Mouse (Mus musculus) embryonic facial prominence, embryonic 11.5 days (tissue): ENCODE measurements at regions not wholly inside any gene's neighbourhood (a gene's known extent, or its start where the extent isn't known, plus 50 kb on each side); places are given as distances from the start of the nearest gene placed in this dataset.
A peak's percentile ranks its signal among the peaks of the same experiment; 100 is the strongest.

Experiments used
- ATAC-seq: fragments of 200-750 bp; cut with Nextera tagmentation; replicated peaks from 2 replicates; pipeline ENCODE4 v1.8.0; 2017; ENCODE audit warnings: low read depth; ENCODE audit not compliant: insufficient number of reproducible peaks, low FRiP score, low TSS enrichment
- DNase-seq: peaks from one replicate; pipeline ENCODE4 v3.0.0-alpha.2; 2015; ENCODE audit warnings: low spot score
- H3K27ac ChIP-seq: fragments of 300-500 bp; sonication (generic); replicated peaks from 2 replicates; pipeline ENCODE4 v1.5.1; 2014; ENCODE audit warnings: mild to moderate bottlenecking, low read depth, low read length, control low read depth
- H3K27me3 ChIP-seq: fragments of 300-500 bp; sonication (generic); 2 replicates; pipeline ENCODE4 v1.6.1; 2014; ENCODE audit warnings: mild to moderate bottlenecking, low read length, moderate library complexity, mixed read lengths; ENCODE audit not compliant: control insufficient read depth, insufficient read depth
- H3K36me3 ChIP-seq: fragments of 300-500 bp; sonication (generic); replicated peaks from 2 replicates; pipeline ENCODE4 v1.6.1; 2014; ENCODE audit warnings: low read depth, mild to moderate bottlenecking, low read length, moderate library complexity, mixed read lengths; ENCODE audit not compliant: control insufficient read depth, insufficient read depth
- H3K4me1 ChIP-seq: fragments of 300-500 bp; sonication (generic); 2 replicates; pipeline ENCODE4 v1.6.1; 2014; ENCODE audit warnings: low read length, mixed read lengths; ENCODE audit not compliant: control insufficient read depth, insufficient read depth
- H3K4me2 ChIP-seq: fragments of 300-500 bp; sonication (generic); 2 replicates; pipeline ENCODE4 v1.6.1; 2014; ENCODE audit warnings: low read depth, mild to moderate bottlenecking, control low read depth, low read length, moderate library complexity
- H3K4me3 ChIP-seq: fragments of 300-500 bp; sonication (generic); 2 replicates; pipeline ENCODE4 v1.5.1; 2014; ENCODE audit warnings: low read depth, low read length, control low read depth
- H3K9ac ChIP-seq: fragments of 300-500 bp; sonication (generic); replicated peaks from 2 replicates; pipeline ENCODE4 v1.6.1; 2014; ENCODE audit warnings: mild to moderate bottlenecking, control low read depth, low read length
- H3K9me3 ChIP-seq: fragments of 300-500 bp; sonication (generic); replicated peaks from 2 replicates; pipeline ENCODE4 v1.6.1; 2016; ENCODE audit warnings: mild to moderate bottlenecking, low read length, inconsistent platforms, mixed read lengths; ENCODE audit not compliant: control insufficient read depth
- WGBS: fragments of 180-500 bp; shearing (Covaris S2); extraction: QIAGEN DNeasy Blood & Tissue Kit; methylation state at CpG from one replicate; pipeline ENCODE4 v1.1.7; 2014; 5-methylcytosine and 5-hydroxymethylcytosine counted together

DNA sequence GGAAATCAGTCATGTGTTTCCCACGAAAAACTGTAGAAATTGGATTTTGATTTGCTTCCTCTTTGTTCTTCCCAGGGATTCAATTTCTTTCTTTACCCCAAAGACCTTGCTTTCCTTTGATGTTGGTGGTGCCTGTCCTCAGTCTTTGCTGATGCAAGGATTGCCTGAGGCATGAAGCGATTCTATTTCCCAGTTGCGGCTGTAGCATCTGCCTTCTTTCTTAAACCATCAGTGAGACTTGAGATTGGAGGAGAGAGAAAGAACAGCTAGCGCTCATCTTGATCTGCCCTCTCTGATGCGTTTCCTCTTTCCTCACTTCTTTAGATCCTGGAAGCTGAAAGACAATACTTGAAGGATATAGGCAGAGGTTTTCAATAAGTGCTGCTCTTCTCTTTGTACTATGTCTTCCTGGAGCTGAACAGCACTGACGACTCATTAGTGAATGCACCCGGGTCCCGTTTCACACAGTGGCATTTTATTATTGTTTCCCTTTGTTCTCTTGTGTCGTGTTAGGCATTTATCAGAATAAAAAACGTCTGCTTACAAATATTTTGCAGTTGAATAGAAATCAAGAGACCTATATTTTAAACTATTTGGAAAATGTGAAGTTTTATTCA lies 289.8 kb upstream of the Btbd3 start:
- H3K27me3 ChIP-seq: no peaks in the 10 kb centered on the region
- DNase-seq: peak; percentile 15
- H3K4me1 ChIP-seq: no peaks in the 10 kb centered on the region
- H3K9ac ChIP-seq: no peak overlapping the region
- no peaks in the 10 kb centered on the region for H3K9me3 ChIP-seq
- H3K36me3 ChIP-seq: no peaks in the 10 kb centered on the region
- WGBS: 30% methylated on average over 10 of the region's 10 CpGs
- ATAC-seq: no peak
- H3K4me3 ChIP-seq: no peak overlapping the region
- no peak overlapping the region for H3K4me2 ChIP-seq
- H3K27ac ChIP-seq: no peak overlapping the region

DNA sequence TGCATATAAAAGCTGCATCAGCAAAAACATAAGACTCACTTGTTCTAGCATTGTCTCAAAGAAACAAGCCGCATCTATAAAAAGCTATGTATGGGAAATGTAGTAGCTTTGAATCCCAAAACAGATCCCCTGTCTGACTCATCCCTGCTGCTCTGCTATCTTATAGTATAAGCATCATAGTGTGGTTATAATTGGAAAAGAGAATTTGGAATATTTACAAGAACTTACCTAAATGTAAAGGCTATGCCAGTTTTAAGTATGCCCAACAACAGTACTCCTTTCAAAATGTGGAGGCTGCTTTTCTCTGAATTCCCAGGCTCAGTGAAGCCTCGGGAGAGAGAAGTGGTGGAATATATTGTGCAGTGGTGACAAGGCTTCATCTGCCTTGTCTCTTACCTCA lies 301.5 kb upstream of the Btbd3 start:
- no peak overlapping the region for H3K9ac ChIP-seq
- ATAC-seq: no peak
- H3K9me3 ChIP-seq: no peaks in the 10 kb centered on the region
- DNase-seq: no peak
- H3K27ac ChIP-seq: no peak overlapping the region
- H3K36me3 ChIP-seq: no peaks in the 10 kb centered on the region
- 92% methylated on average over 2 of the region's 2 CpGs for WGBS
- H3K4me3 ChIP-seq: no peak overlapping the region
- H3K27me3 ChIP-seq: no peaks in the 10 kb centered on the region
- H3K4me1 ChIP-seq: no peaks in the 10 kb centered on the region
- no peak overlapping the region for H3K4me2 ChIP-seq

DNA sequence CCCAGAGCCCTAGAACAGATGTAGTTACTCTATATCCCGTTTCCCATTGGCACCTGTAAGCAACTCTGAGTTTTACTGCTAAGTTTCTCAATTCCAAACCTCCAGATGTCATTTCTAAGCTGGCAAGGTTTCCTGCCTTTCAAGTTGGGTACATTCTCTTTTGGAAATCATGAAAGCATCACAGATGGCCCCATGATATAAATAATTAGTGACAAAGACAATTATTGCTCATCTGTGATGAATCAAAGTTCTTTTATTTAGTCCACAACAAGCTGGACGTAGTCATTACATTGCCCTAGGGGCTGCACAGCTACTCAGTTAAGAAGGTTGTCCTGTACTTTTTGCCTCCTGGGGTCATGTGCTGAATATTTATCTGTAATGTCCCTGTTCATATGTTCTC lies 303.2 kb upstream of the Btbd3 start:
- DNase-seq: no peak
- Histone ChIP-seq H3K4me3 (no peak overlapping the region), H3K9ac (no peak overlapping the region), H3K27ac (no peak overlapping the region), H3K4me1 (no peaks in the 10 kb centered on the region), H3K4me2 (no peak overlapping the region), H3K27me3 (no peaks in the 10 kb centered on the region), H3K9me3 (no peaks in the 10 kb centered on the region), H3K36me3 (no peaks in the 10 kb centered on the region)
- ATAC-seq: no peak
- 68% methylated on average over 2 of the region's 2 CpGs for WGBS

DNA sequence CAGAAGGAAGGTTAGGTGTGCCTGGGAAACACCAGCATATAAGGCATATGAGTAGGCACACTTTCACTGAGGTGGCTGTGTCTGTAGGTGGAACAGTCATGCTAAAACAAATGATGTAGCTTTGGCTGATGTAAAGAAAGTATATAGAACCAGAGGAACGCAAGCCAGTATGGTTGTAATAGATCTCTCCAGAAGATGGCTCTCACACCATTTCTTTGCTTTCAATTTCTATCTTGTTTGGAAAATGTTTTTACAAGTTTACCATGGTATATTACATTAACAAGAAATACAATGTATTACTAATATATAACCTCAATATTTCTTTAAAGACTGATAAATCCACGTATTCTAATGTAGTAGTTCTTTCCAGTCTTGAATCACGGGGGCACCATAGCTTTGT lies 304.4 kb upstream of the Btbd3 start:
- Histone ChIP-seq H3K4me3 (no peak overlapping the region), H3K36me3 (no peaks in the 10 kb centered on the region), H3K9me3 (no peaks in the 10 kb centered on the region), H3K27me3 (no peaks in the 10 kb centered on the region), H3K4me1 (no peaks in the 10 kb centered on the region), H3K9ac (no peak overlapping the region), H3K27ac (no peak overlapping the region), H3K4me2 (no peak overlapping the region)
- DNase-seq: no peak
- 88% methylated on average over 3 of the region's 3 CpGs for WGBS
- ATAC-seq: no peak

DNA sequence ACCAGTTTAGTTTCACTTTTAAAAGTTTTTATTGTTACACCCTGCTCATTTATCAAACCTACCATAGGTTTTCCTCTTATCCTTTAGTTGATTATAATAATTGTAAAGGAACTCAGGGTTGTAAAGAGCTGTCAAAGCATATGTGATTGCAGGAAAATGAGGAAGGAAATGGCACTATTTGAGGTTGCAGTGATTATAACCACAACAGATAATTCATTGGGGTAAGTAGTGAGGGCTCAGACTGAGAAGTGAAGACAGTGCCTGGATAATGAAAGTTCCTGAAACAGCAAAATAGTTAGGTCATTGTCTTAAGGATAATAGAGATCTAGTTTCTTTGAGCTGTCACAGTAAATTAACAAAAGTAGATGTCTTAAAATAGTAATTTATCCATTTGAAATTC lies 305.4 kb upstream of the Btbd3 start:
- H3K36me3 ChIP-seq: no peaks in the 10 kb centered on the region
- no peak overlapping the region for H3K27ac ChIP-seq
- H3K9ac ChIP-seq: no peak overlapping the region
- H3K4me2 ChIP-seq: no peak overlapping the region
- no peak for DNase-seq
- no peaks in the 10 kb centered on the region for H3K27me3 ChIP-seq
- H3K4me1 ChIP-seq: no peaks in the 10 kb centered on the region
- no peak for ATAC-seq
- no peaks in the 10 kb centered on the region for H3K9me3 ChIP-seq
- H3K4me3 ChIP-seq: no peak overlapping the region

DNA sequence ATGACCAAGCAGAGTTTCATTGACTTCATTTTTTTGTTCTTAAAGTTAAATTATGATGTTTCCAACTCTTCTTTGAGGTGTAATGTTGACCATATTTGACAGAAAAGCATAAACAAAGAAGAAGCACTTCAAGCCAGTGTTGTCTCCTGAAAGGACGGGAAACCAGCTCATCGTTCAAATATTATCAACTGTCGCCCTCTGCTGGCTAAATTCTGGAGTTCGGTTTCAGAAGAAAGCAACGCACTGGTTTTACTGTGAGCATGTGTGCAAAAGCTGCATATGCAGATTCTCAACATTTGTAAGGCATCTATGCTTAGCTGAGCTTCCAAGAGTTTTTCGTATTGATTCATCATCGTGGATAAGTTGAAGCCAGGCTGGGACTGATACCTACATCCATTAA lies 313.6 kb upstream of the Btbd3 start:
- H3K4me3 ChIP-seq: no peak overlapping the region
- peak; percentile 45; the same call in 1 of the 2 replicates for ATAC-seq
- no peak overlapping the region for H3K27ac ChIP-seq
- 7% methylated on average over 7 of the region's 7 CpGs for WGBS
- DNase-seq: peak; percentile 94
- H3K4me2 ChIP-seq: no peak overlapping the region
- H3K9me3 ChIP-seq: no peaks in the 10 kb centered on the region
- no peak overlapping the region for H3K9ac ChIP-seq
- no peaks in the 10 kb centered on the region for H3K27me3 ChIP-seq
- no peaks in the 10 kb centered on the region for H3K36me3 ChIP-seq
- no peaks in the 10 kb centered on the region for H3K4me1 ChIP-seq

DNA sequence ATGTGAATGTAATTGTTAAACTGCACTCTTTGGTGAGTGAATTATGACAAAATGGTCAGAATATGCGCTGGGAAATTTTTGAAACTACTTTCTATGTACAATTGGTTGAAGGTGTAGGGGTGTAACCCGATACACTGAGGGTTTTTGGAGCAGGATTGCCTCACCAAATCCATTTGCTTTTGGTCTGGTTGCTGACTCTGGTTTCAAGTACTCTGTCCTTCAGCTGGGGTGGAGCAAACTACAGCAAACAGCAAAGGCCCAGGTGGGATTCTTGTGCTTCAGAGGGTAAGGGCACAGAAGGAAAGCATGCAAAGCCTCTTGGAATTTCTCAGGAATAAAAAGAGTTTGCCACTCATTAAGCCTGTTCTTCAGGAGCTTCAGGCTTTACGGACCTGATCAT lies 316.8 kb upstream of the Btbd3 start:
- Histone ChIP-seq H3K4me2 (no peak overlapping the region), H3K9ac (no peak overlapping the region), H3K9me3 (no peaks in the 10 kb centered on the region), H3K4me1 (no peaks in the 10 kb centered on the region), H3K36me3 (no peaks in the 10 kb centered on the region), H3K27me3 (no peaks in the 10 kb centered on the region), H3K27ac (no peak overlapping the region), H3K4me3 (no peak overlapping the region)
- ATAC-seq (no peak), DNase-seq (peak; percentile 7)
- WGBS: 84% methylated on average over 3 of the region's 3 CpGs

DNA sequence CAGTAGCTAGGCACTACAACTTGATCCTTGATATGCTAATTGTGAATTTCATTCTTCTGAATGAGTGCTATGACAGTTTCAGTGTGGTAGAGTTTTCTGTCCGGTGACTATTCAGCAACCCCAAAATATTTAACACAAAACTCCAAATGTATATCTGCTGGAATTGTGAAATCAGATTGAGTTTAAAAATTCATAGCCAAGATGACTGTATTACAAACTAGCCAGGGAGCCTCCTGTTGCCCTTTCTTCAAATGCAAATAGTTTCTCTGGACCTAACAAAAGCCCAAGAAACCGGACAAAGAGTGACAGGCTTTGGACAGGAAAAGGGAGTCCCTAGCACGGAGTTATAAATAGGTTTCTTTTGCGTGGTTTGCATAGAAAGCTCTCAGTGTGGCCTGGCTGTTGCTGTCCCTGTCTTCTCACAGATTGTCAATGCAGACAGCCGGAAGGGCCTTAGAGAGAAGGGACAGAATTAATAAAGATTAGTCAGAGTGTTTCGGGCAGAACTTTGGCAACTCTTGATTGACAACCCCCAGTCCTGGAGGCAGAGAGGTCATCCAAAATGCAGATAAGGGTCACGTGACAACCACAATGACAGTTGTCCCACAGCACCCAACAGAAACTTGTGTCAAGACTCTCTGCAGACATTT lies 317.4 kb upstream of the Btbd3 start:
- WGBS: 38% methylated on average over 7 of the region's 7 CpGs
- Histone ChIP-seq H3K36me3 (no peaks in the 10 kb centered on the region), H3K4me2 (no peak overlapping the region), H3K9ac (no peak overlapping the region), H3K27ac (no peak overlapping the region), H3K4me1 (no peaks in the 10 kb centered on the region), H3K9me3 (no peaks in the 10 kb centered on the region), H3K4me3 (no peak overlapping the region), H3K27me3 (no peaks in the 10 kb centered on the region)
- no peak for ATAC-seq
- no peak for DNase-seq
